Mouse (Mus musculus) MEL (cell line): ENCODE data around the gene Acap1. TPM values are rescaled to one million over a fixed set of nuclear protein-coding genes. Genes with fewer than 3 reads are reported as not detected.

ENCODE experiments used
- DNase-seq: peaks from one replicate; pipeline ENCODE4 v3.0.0; 2011; ENCODE audit warnings: low read depth, low spot score
- H3K27ac ChIP-seq: 2 replicates; pipeline ENCODE4 v1.5.1; 2012; ENCODE audit warnings: low read depth, mild to moderate bottlenecking, control low read depth, low read length, moderate library complexity; ENCODE audit not compliant: control insufficient read depth
- H3K27me3 ChIP-seq, 2 experiments: fragments of 150-350 bp in 1 of 2; sonication (generic) in 1 of 2; 2 replicates each; pipeline ENCODE4 v1.6.1; 2012; ENCODE audit warnings: low read length in 2 of 2, mild to moderate bottlenecking in 2 of 2, improper control_type of control experiment in 1 of 2, moderate library complexity in 1 of 2; ENCODE audit not compliant: insufficient read depth in 2 of 2, control insufficient read depth in 1 of 2
- H3K36me3 ChIP-seq, 2 experiments: 2 replicates each; pipeline ENCODE4 v1.6.1; 2012 to 2014; ENCODE audit warnings: low read length in 2 of 2, improper control_type of control experiment in 1 of 2, inconsistent platforms in 1 of 2, mild to moderate bottlenecking in 1 of 2; ENCODE audit not compliant: insufficient read depth in 2 of 2, control insufficient read depth in 1 of 2
- H3K4me1 ChIP-seq, 2 experiments: fragments of 150-350 bp in 1 of 2; sonication (generic) in 1 of 2; 2 replicates each; pipeline ENCODE4 v1.6.1; 2012; ENCODE audit warnings: low read length in 2 of 2, improper control_type of control experiment in 1 of 2, mild to moderate bottlenecking in 1 of 2; ENCODE audit not compliant: insufficient read depth in 2 of 2, control insufficient read depth in 1 of 2
- H3K4me3 ChIP-seq, 2 experiments: fragments of 150-350 bp in 1 of 2; sonication (generic) in 1 of 2; 2 replicates each; pipeline ENCODE4 v1.5.1; 2012; ENCODE audit warnings: low read depth in 2 of 2, low read length in 2 of 2, mild to moderate bottlenecking in 2 of 2, moderate library complexity in 2 of 2, control low read depth in 1 of 2, improper control_type of control experiment in 1 of 2; ENCODE audit not compliant: control insufficient read depth in 1 of 2, insufficient read depth in 1 of 2
- H3K79me2 ChIP-seq: 2 replicates; pipeline ENCODE4 v1.6.1; 2012; ENCODE audit warnings: mild to moderate bottlenecking, low read length, moderate library complexity; ENCODE audit not compliant: control insufficient read depth, poor library complexity, insufficient read depth
- H3K9ac ChIP-seq: 2 replicates; pipeline ENCODE4 v1.6.1; 2012; ENCODE audit warnings: low read depth, mild to moderate bottlenecking, control low read depth, low read length, moderate library complexity; ENCODE audit not compliant: control insufficient read depth, poor library complexity, severe bottlenecking
- H3K9me3 ChIP-seq: fragments of 150-350 bp; sonication (generic); replicated peaks from 2 replicates; pipeline ENCODE4 v1.6.1; 2012; ENCODE audit warnings: mild to moderate bottlenecking, low read length, improper control_type of control experiment, moderate library complexity; ENCODE audit not compliant: insufficient read depth
- BHLHE40 ChIP-seq: IDR thresholded peaks from 2 replicates; pipeline ENCODE4 v1.6.1; 2012; ENCODE audit warnings: low read depth, mild to moderate bottlenecking, inconsistent platforms, low read length, improper control_type of control experiment, borderline replicate concordance
- CHD2 ChIP-seq: IDR thresholded peaks from 2 replicates; pipeline ENCODE4 v1.6.1; 2011; ENCODE audit warnings: low read length, improper control_type of control experiment
- EP300 ChIP-seq, 2 experiments: IDR thresholded peaks; 2 replicates each; pipeline ENCODE4 v1.6.1; 2011; ENCODE audit warnings: improper control_type of control experiment in 2 of 2, low read length in 2 of 2, low read depth in 1 of 2, mild to moderate bottlenecking in 1 of 2
- MAFK ChIP-seq: IDR thresholded peaks from 2 replicates; pipeline ENCODE4 v1.6.1; 2011; ENCODE audit warnings: low read depth, mild to moderate bottlenecking, low read length, improper control_type of control experiment, borderline replicate concordance
- MAX ChIP-seq: IDR thresholded peaks from 2 replicates; pipeline ENCODE4 v1.6.1; 2011; ENCODE audit warnings: low read length, improper control_type of control experiment
- MXI1 ChIP-seq: IDR thresholded peaks from 2 replicates; pipeline ENCODE4 v1.6.1; 2011; ENCODE audit warnings: mild to moderate bottlenecking, low read depth, low read length, improper control_type of control experiment
- MYB ChIP-seq: IDR thresholded peaks from 2 replicates; pipeline ENCODE4 v1.6.1; 2011; ENCODE audit warnings: mild to moderate bottlenecking, low read depth, low read length, improper control_type of control experiment
- MYC ChIP-seq: IDR thresholded peaks from 2 replicates; pipeline ENCODE4 v1.6.1; 2011; ENCODE audit warnings: low read depth, mild to moderate bottlenecking, low read length, improper control_type of control experiment, moderate library complexity
- NELFE ChIP-seq: IDR thresholded peaks from 2 replicates; pipeline ENCODE4 v1.6.1; 2011; ENCODE audit warnings: low read depth, low read length, improper control_type of control experiment
- POLR2AphosphoS2 ChIP-seq: IDR thresholded peaks from 2 replicates; pipeline ENCODE4 v1.6.1; 2011; ENCODE audit warnings: low read length, improper control_type of control experiment
- POLR2AphosphoS5 ChIP-seq: IDR thresholded peaks from 2 replicates; pipeline ENCODE4 v1.6.1; 2012; ENCODE audit warnings: low read depth, borderline replicate concordance, mild to moderate bottlenecking, inconsistent platforms, low read length, moderate library complexity, mixed read lengths
- RCOR1 ChIP-seq: IDR thresholded peaks from 2 replicates; pipeline ENCODE4 v1.6.1; 2012; ENCODE audit warnings: low read depth, mild to moderate bottlenecking, inconsistent platforms, low read length, improper control_type of control experiment
- SMC3 ChIP-seq: IDR thresholded peaks from 2 replicates; pipeline ENCODE4 v1.6.1; 2011; ENCODE audit warnings: low read depth, low read length, improper control_type of control experiment
- TAL1 ChIP-seq: IDR thresholded peaks from 2 replicates; pipeline ENCODE4 v1.6.1; 2012; ENCODE audit warnings: mild to moderate bottlenecking, inconsistent platforms, low read length, moderate library complexity, mixed read lengths
- USF1 ChIP-seq: IDR thresholded peaks from 2 replicates; pipeline ENCODE4 v1.6.1; 2014; ENCODE audit warnings: low read depth, mild to moderate bottlenecking, inconsistent platforms, low read length, improper control_type of control experiment, moderate library complexity
- ZKSCAN1 ChIP-seq: IDR thresholded peaks from 2 replicates; pipeline ENCODE4 v1.6.1; 2012; ENCODE audit warnings: low read depth, mild to moderate bottlenecking, inconsistent platforms, low read length, improper control_type of control experiment, moderate library complexity
- ZNF384 ChIP-seq: IDR thresholded peaks from 2 replicates; pipeline ENCODE4 v1.6.1; 2012; ENCODE audit warnings: low read depth, mild to moderate bottlenecking, inconsistent platforms, low read length, improper control_type of control experiment
- polyA plus RNA-seq, 2 experiments: library from polyadenylated mRNA; stranded (reverse) in 1 of 2; unstranded in 1 of 2; fragments of >175 nt in 1 of 2; fragments of >200 nt in 1 of 2; gene quantifications; 2 replicates each; pipeline versions ENCODE4 v1.2.1 to v1.2.4; 2012; ENCODE audit warnings: low replicate concordance in 2 of 2, low read depth in 1 of 2; ENCODE audit not compliant: insufficient read length in 2 of 2, insufficient read depth in 1 of 2, missing spikeins in 1 of 2
- total RNA-seq: library from RNA; depleted of rRNA; stranded (reverse); fragments of 300-350 nt; gene quantifications from 2 replicates; pipeline ENCODE4 v1.2.3, GENCODE M21; 2012

Gene Acap1
- total and polyA plus RNA-seq, 3 experiments, result 20.7 to 42.2 TPM; not detected in 1

DNA sequence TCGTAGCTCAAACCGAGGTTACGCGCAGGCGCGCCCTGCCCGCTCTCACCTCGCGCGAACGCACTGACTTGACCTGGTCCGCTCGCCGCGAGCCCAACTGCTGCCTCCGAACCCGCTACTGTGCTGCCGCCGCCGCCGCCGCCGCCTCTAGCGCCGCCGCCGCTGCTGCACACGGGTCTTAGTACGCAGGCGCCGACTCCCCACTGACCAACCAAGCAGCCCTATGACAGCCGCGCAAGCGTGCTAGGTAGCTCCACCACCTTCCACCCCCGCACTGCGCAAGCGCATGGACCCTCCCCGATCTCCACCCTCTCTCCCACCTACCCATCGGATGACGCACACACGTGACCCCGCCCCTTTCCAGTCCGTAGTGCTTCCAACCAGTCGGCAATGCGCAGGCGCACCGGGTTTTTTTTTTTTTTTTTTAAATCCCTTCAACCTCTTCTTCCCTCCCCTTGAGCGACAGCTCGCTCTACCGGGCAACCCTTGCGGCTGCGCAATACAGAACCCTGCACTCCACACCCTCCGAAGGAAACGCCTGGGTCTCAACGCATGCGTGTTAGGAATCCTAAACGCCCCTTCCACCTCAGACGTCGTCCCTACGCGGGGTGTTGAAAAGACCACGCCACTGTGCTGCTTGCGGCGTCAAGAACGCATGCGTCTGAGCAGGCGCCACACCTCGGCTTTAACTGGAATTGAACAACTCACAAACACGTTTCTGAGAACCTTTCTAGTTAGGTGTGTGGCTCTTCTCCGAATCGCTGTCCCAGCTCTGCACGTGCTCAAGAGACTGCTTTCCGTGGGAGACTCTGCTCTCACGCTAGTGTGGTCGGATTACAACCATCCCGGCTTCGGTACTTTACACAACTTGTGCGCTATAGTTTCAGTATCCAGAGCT lies 26.0 kb upstream of the Acap1 start, which contains the start of gene Eif5a (continued):
- TF ChIP-seq ZKSCAN1 (peak; percentile 66; the same call in 1 of the 2 replicates), MAFK (no peak), ZNF384 (peak; percentile 100), MYC (peak; percentile 100), EP300 (IDR thresholded peaks at IDR 0.05; ENCODE audit: low read depth in 1 of 2, low read length in 2 of 2) (0 out of 4 replicates have a peak, but pooled peaks of 1 of the 2 experiments have one; percentile 26), MAX (peak; percentile 98), NELFE (peak; percentile 95), BHLHE40 (peak; percentile 94)

DNA sequence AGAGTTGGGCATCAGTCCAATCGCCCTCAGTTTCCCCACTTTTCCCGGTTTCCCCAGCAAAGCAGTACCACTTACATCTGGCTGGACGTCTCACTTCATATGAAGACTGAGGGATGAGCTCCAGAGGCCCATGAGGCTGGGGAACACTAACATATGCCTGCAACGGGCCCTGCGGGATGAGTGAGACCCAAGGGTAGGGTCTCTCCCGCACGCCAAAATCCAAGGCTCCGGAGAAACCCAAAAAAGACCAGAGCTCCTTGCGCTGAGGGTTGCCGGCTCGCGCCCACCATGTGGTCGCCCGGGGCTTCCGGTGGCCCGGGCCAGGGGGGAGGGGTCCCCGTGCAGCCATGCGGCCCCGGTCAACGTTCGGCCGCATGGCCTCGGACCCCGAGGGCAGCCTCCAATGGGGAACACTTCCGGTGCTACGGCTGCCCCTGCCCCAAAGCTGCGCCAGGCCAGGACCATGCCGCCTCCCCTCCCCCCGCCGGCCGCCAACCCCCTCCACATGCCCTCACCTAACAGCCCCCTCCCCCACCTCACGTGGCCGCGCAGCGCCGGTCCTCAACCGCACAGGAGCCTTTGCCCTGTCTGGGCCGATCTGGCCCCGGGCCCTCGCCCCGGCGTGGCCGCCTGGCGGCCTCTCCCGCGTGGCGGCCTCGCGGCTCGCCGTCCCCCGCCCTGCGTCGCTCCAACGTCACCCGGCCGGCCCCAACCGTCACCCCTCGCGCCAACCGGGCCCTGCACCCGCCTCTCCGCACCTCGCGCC lies 25.1 kb upstream of the Acap1 start:
- peak in 1 of 2 experiments; percentile 5; a peak in 1 of 4 replicates for TF ChIP-seq EP300 (IDR thresholded peaks at IDR 0.05; ENCODE audit: low read depth in 1 of 2, low read length in 2 of 2)
- peak; percentile 77 for TF ChIP-seq MXI1
- TF ChIP-seq MYC, result peak; percentile 87
- TF ChIP-seq RCOR1, result no peak
- peak; percentile 9; the same call in 1 of the 2 replicates for TF ChIP-seq POLR2AphosphoS5
- peak; percentile 48; the same call in 1 of the 2 replicates for TF ChIP-seq CHD2
- TF ChIP-seq MYB, result no peak
- peak; percentile 49; the same call in 1 of the 2 replicates for TF ChIP-seq USF1
- TF ChIP-seq MAX, result peak; percentile 87
- TF ChIP-seq POLR2AphosphoS2, result no peak
- peak; percentile 61 for TF ChIP-seq BHLHE40
- TF ChIP-seq SMC3, result peak; percentile 9; the same call in 1 of the 2 replicates
- no peak for TF ChIP-seq TAL1
- Histone ChIP-seq H3K27me3 (no peaks in the 10 kb centered on the region), H3K27ac (peak overlapping the region; percentile 80), H3K9me3 (no peaks in the 10 kb centered on the region), H3K9ac (peak overlapping the region; percentile 83), H3K4me3 (peak overlapping the region; percentile 73 to 96), H3K4me1 (peaks cover 13 to 43% of the 10 kb centered on the region in 2 experiments), H3K79me2 (peaks cover 48% of the 10 kb centered on the region), H3K36me3 (peaks cover 22 to 54% of the 10 kb centered on the region in 2 experiments)
- DNase-seq, result peak; percentile 56
